Mouse (Mus musculus): Measurements from ENCODE around the gene Samd4b. TPM values are rescaled to one million over a fixed set of nuclear protein-coding genes. Genes with fewer than 3 reads are reported as not detected.
A peak's percentile ranks its signal among the peaks of the same experiment; 100 is the strongest.

Samd4b gene
- polyA plus RNA-seq, 1 experiment from 2014 or later: 25.7 TPM

DNA sequence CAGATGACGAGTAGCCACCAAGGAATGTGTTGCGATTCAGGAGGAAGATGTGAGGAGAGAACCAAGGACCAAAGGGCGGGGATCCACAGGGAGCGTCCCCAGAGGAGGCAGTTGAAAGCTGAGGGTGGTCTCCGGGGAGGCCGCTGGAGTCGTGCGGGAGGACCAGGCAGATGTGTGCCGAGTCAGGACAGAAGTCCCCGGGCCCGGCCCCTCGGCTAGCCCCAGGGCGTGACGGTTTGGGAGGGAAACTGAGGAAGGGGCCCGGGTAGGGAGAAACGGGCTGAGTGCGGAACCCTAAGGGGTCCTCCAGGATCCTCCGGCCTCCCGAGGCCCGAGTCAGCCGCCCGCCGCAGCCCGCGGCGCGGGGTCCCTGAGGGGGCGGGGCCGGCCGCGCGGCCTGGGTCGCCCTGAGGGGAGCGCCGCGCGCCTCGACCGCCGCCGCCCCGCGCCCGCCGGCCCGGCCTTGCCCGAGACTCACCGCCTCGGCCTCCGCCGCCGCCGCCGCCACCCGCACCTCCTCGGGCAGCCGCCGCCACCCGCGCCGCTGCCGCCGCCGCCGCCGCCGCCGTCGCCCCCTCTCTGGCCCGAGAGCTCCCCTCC is 162.2 kb downstream of the Samd4b start:
- H3K4me3 ChIP-seq (replicated peaks): peak overlapping the region; percentile 95
- peak; percentile 65 for ATAC-seq
- under 1% methylated on average over 34 of the region's 70 CpGs for whole genome bisulfite sequencing
- peak overlapping the region; percentile 97 for H3K9ac ChIP-seq (replicated peaks)
- peaks cover 54% of the 10 kb centered on the region for H3K4me1 ChIP-seq (replicated peaks)
- peak overlapping the region; percentile 87 for H3K4me2 ChIP-seq (replicated peaks)
- no peaks in the 10 kb centered on the region for H3K27me3 ChIP-seq
- peak overlapping the region; percentile 74 for H3K27ac ChIP-seq
- no peaks in the 10 kb centered on the region for H3K9me3 ChIP-seq
- H3K36me3 ChIP-seq: 0 out of 2 replicates have a peak, but pooled peaks cover 16% of the 10 kb centered on the region

GRCm38 (mm10) chr7:28432252-28432651 is 165.7 kb downstream of the Samd4b start:
- 0 out of 2 replicates have a peak, but pooled peaks cover 19% of the 10 kb centered on the region for H3K36me3 ChIP-seq
- peaks cover 52% of the 10 kb centered on the region for H3K4me1 ChIP-seq (replicated peaks)
- ATAC-seq: no peak
- no peak overlapping the region for H3K27ac ChIP-seq
- H3K9ac ChIP-seq (replicated peaks): no peak overlapping the region
- no peaks in the 10 kb centered on the region for H3K27me3 ChIP-seq
- WGBS: 97% methylated on average over 2 of the region's 2 CpGs
- no peak overlapping the region for H3K4me3 ChIP-seq (replicated peaks)
- H3K9me3 ChIP-seq: no peaks in the 10 kb centered on the region
- no peak overlapping the region for H3K4me2 ChIP-seq (replicated peaks)

DNA sequence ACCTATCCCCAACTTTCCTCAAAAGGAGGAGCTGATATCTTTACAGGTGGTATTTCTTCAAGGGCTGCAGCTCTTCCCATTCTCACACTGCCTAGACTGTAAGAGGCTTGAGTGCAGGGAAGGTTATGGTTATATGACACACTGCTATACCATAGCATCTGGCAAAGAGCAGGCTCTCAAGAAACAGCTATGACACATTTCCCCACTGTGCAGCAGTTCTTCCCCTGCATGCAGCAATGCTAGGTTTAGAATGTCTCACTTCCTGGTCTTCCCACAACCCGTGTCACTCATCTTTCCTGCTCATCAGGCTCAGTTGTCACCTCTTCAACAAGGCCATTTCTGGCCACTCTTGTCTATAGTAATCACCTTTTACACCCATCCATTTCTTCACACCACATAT is 167.4 kb downstream of the Samd4b start:
- no peak for ATAC-seq
- H3K27me3 ChIP-seq: no peaks in the 10 kb centered on the region
- no peaks in the 10 kb centered on the region for H3K9me3 ChIP-seq
- H3K4me3 ChIP-seq (replicated peaks): no peak overlapping the region
- H3K4me1 ChIP-seq (replicated peaks): peaks cover 48% of the 10 kb centered on the region
- 87% methylated on average over 1 of the region's 1 CpGs for WGBS
- H3K36me3 ChIP-seq: 0 out of 2 replicates have a peak, but pooled peaks cover 19% of the 10 kb centered on the region
- no peak overlapping the region for H3K4me2 ChIP-seq (replicated peaks)
- H3K27ac ChIP-seq: no peak overlapping the region
- no peak overlapping the region for H3K9ac ChIP-seq (replicated peaks)

- peaks cover 20% of the 10 kb centered on the region for H3K4me1 ChIP-seq (replicated peaks)
- no peak overlapping the region for H3K9ac ChIP-seq (replicated peaks)
- ATAC-seq: no peak
- H3K27ac ChIP-seq: no peak overlapping the region
- no peaks in the 10 kb centered on the region for H3K27me3 ChIP-seq
- peaks cover 24% of the 10 kb centered on the region for H3K36me3 ChIP-seq
- no peak overlapping the region for H3K4me3 ChIP-seq (replicated peaks)
- H3K9me3 ChIP-seq: no peaks in the 10 kb centered on the region
- H3K4me2 ChIP-seq (replicated peaks): no peak overlapping the region
Observed at GRCm38 (mm10) chr7:28427738-28428137, 170.2 kb downstream of the Samd4b start.

DNA sequence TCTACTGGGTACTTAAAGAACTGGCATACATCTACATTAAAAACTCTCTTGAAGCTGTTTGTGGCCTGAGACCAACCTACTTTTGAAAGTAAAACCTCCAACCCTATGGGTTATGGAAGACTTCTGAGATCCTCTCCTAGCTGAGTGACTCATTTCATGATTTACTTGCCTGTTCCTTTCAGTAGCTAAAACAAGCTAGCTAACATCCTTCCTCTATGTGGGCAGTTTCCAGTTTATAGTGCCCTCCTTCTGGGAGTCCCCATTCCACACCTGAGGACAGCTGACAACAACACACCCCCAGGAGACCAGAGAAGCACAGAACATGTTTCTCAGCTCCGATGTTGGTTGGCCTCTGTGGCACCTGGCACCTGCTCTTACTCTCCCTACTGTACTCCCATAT is 174.9 kb downstream of the Samd4b start:
- Histone ChIP-seq H3K4me3 (replicated peaks) (no peak overlapping the region), H3K27ac (no peak overlapping the region), H3K9ac (replicated peaks) (no peak overlapping the region), H3K36me3 (peaks cover 59% of the 10 kb centered on the region), H3K4me2 (replicated peaks) (no peak overlapping the region), H3K27me3 (no peaks in the 10 kb centered on the region), H3K9me3 (no peaks in the 10 kb centered on the region), H3K4me1 (replicated peaks) (no peaks in the 10 kb centered on the region)
- WGBS: 100% methylated on average over 1 of the region's 1 CpGs
- ATAC-seq: no peak

DNA sequence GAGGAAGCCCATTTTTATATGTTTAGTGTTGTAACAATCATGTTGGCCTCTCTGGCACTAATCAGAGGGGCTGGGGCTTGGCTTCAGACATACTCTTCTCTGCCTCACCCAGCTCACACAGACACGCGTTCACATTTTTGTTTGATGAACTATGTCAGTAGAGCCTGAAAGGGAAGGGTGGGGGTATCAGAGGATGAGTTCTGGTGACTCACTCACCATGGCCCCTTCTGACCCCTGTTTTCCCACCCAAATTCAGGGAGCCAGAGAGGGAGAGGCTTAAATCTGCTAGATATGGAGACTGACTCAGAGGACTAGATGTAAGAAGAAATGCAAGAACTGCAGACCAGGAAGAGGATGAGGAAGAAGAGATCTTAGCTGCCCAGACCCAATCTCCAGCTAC is 178.5 kb downstream of the Samd4b start:
- 100% methylated on average over 2 of the region's 2 CpGs for WGBS
- Histone ChIP-seq H3K4me2 (replicated peaks) (no peak overlapping the region), H3K4me1 (replicated peaks) (no peaks in the 10 kb centered on the region), H3K27me3 (no peaks in the 10 kb centered on the region), H3K4me3 (replicated peaks) (no peak overlapping the region), H3K27ac (no peak overlapping the region), H3K36me3 (peaks cover 82% of the 10 kb centered on the region), H3K9ac (replicated peaks) (no peak overlapping the region), H3K9me3 (no peaks in the 10 kb centered on the region)
- no peak for ATAC-seq

DNA sequence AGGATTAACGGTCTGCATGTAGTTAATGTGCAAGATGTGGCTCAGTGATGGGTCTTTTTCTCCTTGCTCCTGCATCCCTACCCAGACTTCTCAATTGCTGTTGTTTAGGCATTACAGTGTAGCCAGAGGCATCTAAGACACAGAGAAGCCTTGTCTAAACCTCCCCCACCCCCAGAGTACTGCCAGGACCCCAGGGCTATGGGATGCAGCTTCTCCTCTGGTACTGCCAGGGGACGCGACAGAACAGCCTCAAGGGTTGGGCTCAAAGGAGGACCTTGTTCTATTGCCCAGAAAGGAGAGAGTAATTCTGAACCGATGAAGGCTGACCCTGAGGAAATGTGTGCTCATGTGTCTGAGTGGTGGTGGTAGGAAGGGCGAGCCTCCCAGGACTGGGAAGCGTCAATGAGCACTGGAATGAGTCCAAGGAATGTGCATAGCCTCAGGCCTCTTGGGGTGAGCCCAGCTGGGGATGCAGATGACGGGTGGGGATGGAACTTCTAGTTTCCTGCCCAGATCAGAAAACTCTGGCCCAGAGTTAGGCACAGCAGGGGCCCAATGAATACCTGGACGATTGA is 179.8 kb downstream of the Samd4b start:
- H3K9ac ChIP-seq (replicated peaks): no peak overlapping the region
- H3K27ac ChIP-seq: no peak overlapping the region
- no peaks in the 10 kb centered on the region for H3K9me3 ChIP-seq
- no peak for ATAC-seq
- 91% methylated on average over 8 of the region's 8 CpGs for WGBS
- no peaks in the 10 kb centered on the region for H3K27me3 ChIP-seq
- no peaks in the 10 kb centered on the region for H3K4me1 ChIP-seq (replicated peaks)
- no peak overlapping the region for H3K4me2 ChIP-seq (replicated peaks)
- H3K4me3 ChIP-seq (replicated peaks): no peak overlapping the region
- H3K36me3 ChIP-seq: peaks cover 87% of the 10 kb centered on the region

DNA sequence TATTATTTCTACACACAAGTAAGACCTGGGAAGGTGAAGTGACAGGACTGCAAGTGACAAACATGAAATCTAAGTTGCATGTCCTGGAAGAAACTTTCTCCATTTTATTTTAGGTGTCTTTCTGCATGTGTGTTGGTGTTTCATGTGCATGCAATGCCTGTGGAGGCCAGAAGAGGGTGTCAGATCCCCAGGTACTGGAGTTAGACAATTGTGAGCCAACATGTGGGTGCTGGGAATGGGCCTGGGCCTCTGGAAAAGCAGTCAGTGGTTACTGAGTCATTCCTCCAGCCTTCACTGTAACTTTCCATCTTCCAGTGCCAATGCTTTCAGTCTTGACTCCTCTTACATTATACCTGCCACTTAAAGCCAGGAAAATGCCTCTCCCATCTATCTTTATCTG is 180.6 kb downstream of the Samd4b start:
- H3K9ac ChIP-seq (replicated peaks): no peak overlapping the region
- H3K4me1 ChIP-seq (replicated peaks): no peaks in the 10 kb centered on the region
- H3K9me3 ChIP-seq: no peaks in the 10 kb centered on the region
- H3K4me3 ChIP-seq (replicated peaks): no peak overlapping the region
- no peak overlapping the region for H3K4me2 ChIP-seq (replicated peaks)
- ATAC-seq: no peak
- no peaks in the 10 kb centered on the region for H3K27me3 ChIP-seq
- peaks cover 87% of the 10 kb centered on the region for H3K36me3 ChIP-seq
- no peak overlapping the region for H3K27ac ChIP-seq

- ATAC-seq: no peak
- H3K9me3 ChIP-seq: no peaks in the 10 kb centered on the region
- H3K36me3 ChIP-seq: peaks cover 85% of the 10 kb centered on the region
- no peaks in the 10 kb centered on the region for H3K4me1 ChIP-seq (replicated peaks)
- no peaks in the 10 kb centered on the region for H3K27me3 ChIP-seq
- no peak overlapping the region for H3K27ac ChIP-seq
- no peak overlapping the region for H3K4me3 ChIP-seq (replicated peaks)
- H3K9ac ChIP-seq (replicated peaks): no peak overlapping the region
- WGBS: 95% methylated on average over 4 of the region's 4 CpGs
- no peak overlapping the region for H3K4me2 ChIP-seq (replicated peaks)
Observed at GRCm38 (mm10) chr7:28412826-28413225, 185.1 kb downstream of the Samd4b start.

- Histone ChIP-seq H3K4me1 (replicated peaks) (no peaks in the 10 kb centered on the region), H3K9ac (replicated peaks) (0 out of 2 replicates have a peak overlapping the region, but pooled peaks have one; percentile 14), H3K4me3 (replicated peaks) (no peak overlapping the region), H3K36me3 (peaks cover 88% of the 10 kb centered on the region), H3K9me3 (no peaks in the 10 kb centered on the region), H3K4me2 (replicated peaks) (no peak overlapping the region), H3K27me3 (no peaks in the 10 kb centered on the region), H3K27ac (no peak overlapping the region)
- 93% methylated on average over 3 of the region's 3 CpGs for WGBS
- ATAC-seq: no peak
Observed at GRCm38 (mm10) chr7:28410841-28411475, 187.0 kb downstream of the Samd4b start.

GRCm38 (mm10) chr7:28401942-28402341 is 196.0 kb downstream of the Samd4b start:
- no peaks in the 10 kb centered on the region for H3K9me3 ChIP-seq
- ATAC-seq: no peak
- H3K4me1 ChIP-seq (replicated peaks): no peaks in the 10 kb centered on the region
- WGBS: 94% methylated on average over 3 of the region's 3 CpGs
- H3K4me2 ChIP-seq (replicated peaks): no peak overlapping the region
- H3K9ac ChIP-seq (replicated peaks): no peak overlapping the region
- no peak overlapping the region for H3K4me3 ChIP-seq (replicated peaks)
- H3K27ac ChIP-seq: no peak overlapping the region
- H3K36me3 ChIP-seq: peaks cover 93% of the 10 kb centered on the region
- H3K27me3 ChIP-seq: no peaks in the 10 kb centered on the region

DNA sequence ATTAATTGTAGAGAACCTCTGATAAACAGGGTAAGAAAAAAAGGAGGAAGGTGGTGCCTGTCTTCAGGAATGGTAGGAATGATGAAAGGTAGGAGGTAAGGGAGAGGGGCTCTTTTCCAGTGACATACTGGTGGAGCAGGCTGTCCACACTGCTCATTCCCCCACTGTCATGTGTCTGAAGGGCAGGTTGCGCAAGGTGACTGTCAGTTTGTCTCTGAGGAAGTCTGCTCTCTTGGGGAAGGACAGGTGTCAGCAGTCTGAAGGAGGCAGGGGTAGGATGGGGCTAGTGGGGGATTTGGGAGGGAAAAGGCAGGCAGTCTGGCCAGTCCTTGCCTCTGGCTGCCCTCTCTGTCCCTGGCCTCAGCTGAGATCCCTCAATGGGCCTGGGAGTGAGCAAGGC is 196.9 kb downstream of the Samd4b start:
- no peak overlapping the region for H3K4me3 ChIP-seq (replicated peaks)
- no peak for ATAC-seq
- WGBS: 100% methylated on average over 1 of the region's 1 CpGs

More for the DNA sequence above, 196.9 kb downstream of the Samd4b start:
- H3K4me1 ChIP-seq (replicated peaks): no peaks in the 10 kb centered on the region
- H3K27me3 ChIP-seq: no peaks in the 10 kb centered on the region
- H3K36me3 ChIP-seq: peaks cover 93% of the 10 kb centered on the region
- H3K9me3 ChIP-seq: no peaks in the 10 kb centered on the region
- no peak overlapping the region for H3K9ac ChIP-seq (replicated peaks)
- no peak overlapping the region for H3K27ac ChIP-seq
- H3K4me2 ChIP-seq (replicated peaks): no peak overlapping the region

Measured in midbrain, embryonic 13.5 days (tissue).